Mouse (Mus musculus): ENCODE data around the gene Vwa1. TPM values are rescaled to one million over a fixed set of nuclear protein-coding genes. Genes with fewer than 3 reads are reported as not detected.
A peak's percentile ranks its signal among the peaks of the same experiment; 100 is the strongest.

The Vwa1 gene
- total and polyA plus RNA-seq, 3 experiments: 0.13 to 1.8 (median 0.15) TPM

DNA sequence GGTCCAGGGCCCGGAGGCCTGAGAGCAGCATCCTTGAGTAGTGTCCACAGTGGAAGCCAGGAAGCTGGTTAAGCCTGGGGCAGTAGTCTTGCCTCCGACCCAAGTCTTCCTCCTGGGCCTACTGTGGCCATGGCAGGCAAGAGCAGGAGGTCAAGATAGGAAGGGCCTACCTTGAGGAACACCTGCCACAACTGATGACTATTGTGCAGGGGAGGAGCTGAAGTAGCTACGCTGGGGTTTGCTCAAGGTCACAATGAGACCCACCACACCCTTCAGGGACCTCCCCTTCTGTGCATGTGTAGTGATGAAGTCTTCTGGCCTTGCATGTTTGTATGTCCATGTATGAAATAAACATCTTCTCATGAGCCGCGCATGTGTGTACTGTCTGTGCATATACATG lies 38.7 kb downstream of the Vwa1 start:
- peak overlapping the region; percentile 85; the same call in 1 of the 2 replicates for H3K9ac ChIP-seq (ENCODE audit: insufficient read depth, low read depth)
- peaks cover 8 to 31% of the 10 kb centered on the region in 2 experiments for H3K4me1 ChIP-seq (ENCODE audit: control insufficient read depth in 1 of 2, insufficient read depth in 2 of 2)
- dilution Hi-C loops (cut with MboI; ENCODE audit: extremely low pct_ligation_motif_present, extremely low pct_unique_long_range_greater_than_20kb, low sequenced_read_pairs): no loop called here
- H3K27me3 ChIP-seq (replicated peaks): no peaks in the 10 kb centered on the region
- H3K4me3 ChIP-seq (replicated peaks in 1 of 3; ENCODE audit: low read depth in 2 of 3, low read length in 2 of 3, poor library complexity in 1 of 3): peak overlapping the region; percentile 64 to 93 (median 68)
- no peak for DNase-seq (ENCODE audit: extremely low read depth)
- no peaks in the 10 kb centered on the region for H3K9me3 ChIP-seq (replicated peaks; ENCODE audit: low read length)
- in situ Hi-C loops (cut with MboI; ENCODE audit: low pct_ligation_motif_present, low pct_unique_long_range_greater_than_20kb, low sequenced_read_pairs): no loop called here
- peak overlapping the region; percentile 76 for H3K4me2 ChIP-seq (ENCODE audit: insufficient read depth, low read depth, poor library complexity, severe bottlenecking)
- TF ChIP-seq MXI1 (IDR thresholded peaks at IDR 0.05; ENCODE audit: low read depth, low read length) (no peak), E2F4 (IDR thresholded peaks at IDR 0.05; ENCODE audit: insufficient replicate concordance, low read depth, low read length) (no peak), KAT2A (IDR thresholded peaks at IDR 0.05; ENCODE audit: insufficient replicate concordance, low read length) (no peak)
- no peak overlapping the region for H3K27ac ChIP-seq (ENCODE audit: insufficient read depth, low read depth)
- H3K79me2 ChIP-seq (replicated peaks; ENCODE audit: control insufficient read depth, extremely low read depth, insufficient read depth, poor library complexity, severe bottlenecking): no peaks in the 10 kb centered on the region
- H3K36me3 ChIP-seq (replicated peaks in 1 of 2; ENCODE audit: control insufficient read depth in 1 of 2, insufficient read depth in 1 of 2, low read length in 1 of 2): peaks cover 46 to 66% of the 10 kb centered on the region in 2 experiments

DNA sequence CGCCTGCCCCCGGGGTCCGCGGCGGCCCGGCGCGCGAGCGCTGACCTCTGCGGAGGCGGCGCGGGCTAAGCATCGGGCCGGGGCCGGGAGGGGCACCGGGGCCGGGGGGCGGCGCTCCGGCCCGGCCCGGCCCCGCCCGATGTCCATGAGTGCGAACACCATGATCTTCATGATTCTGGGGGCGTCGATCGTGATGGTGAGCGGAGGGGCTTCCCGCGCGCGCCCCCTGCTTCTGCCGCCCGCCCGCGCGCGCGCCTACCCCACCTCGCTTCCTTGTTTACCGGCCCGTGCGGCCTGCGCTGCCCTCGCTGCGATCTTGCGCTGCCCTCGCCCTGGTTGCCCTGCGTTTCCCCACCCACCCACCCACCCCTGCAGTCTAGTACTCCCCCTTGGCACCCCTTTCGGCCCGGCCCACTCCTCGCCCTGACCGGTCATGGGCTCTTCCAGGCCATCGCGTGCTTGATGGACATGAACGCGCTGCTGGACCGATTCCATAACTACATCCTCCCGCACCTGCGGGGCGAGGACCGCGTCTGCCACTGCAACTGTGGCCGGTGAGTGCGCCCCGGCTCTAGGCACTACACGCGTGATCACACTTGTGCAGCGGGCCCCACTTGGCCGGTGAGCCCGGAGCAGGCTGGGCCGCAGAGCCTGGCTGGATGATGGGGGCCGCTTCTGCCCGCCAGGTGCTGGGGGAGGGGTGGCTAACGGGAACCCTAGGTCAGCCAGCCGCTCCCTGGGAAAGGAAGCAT lies 39.4 kb downstream of the Vwa1 start:
- peaks cover 42 to 65% of the 10 kb centered on the region in 2 experiments for H3K36me3 ChIP-seq (replicated peaks in 1 of 2; ENCODE audit: control insufficient read depth in 1 of 2, insufficient read depth in 1 of 2, low read length in 1 of 2)
- H3K4me1 ChIP-seq (ENCODE audit: control insufficient read depth in 1 of 2, insufficient read depth in 2 of 2): peaks cover 8 to 31% of the 10 kb centered on the region in 2 experiments
- H3K4me2 ChIP-seq (ENCODE audit: insufficient read depth, low read depth, poor library complexity, severe bottlenecking): peak overlapping the region; percentile 76
- no peak for DNase-seq (ENCODE audit: extremely low read depth)
- no peaks in the 10 kb centered on the region for H3K79me2 ChIP-seq (replicated peaks; ENCODE audit: control insufficient read depth, extremely low read depth, insufficient read depth, poor library complexity, severe bottlenecking)
- TF ChIP-seq GABPA (IDR thresholded peaks at IDR 0.05; ENCODE audit: insufficient replicate concordance, low read depth, low read length): no peak
- TF ChIP-seq SMC3 (IDR thresholded peaks at IDR 0.05; ENCODE audit: low read depth, low read length): no peak
- no peak for TF ChIP-seq MEF2A (IDR thresholded peaks at IDR 0.05; ENCODE audit: borderline replicate concordance, low read depth, low read length)
- TF ChIP-seq POLR2A (IDR thresholded peaks at IDR 0.05; ENCODE audit: low read depth, low read length): no peak
- TF ChIP-seq SIN3A (IDR thresholded peaks at IDR 0.05; ENCODE audit: low read length): no peak
- TF ChIP-seq TCF12 (IDR thresholded peaks at IDR 0.05; ENCODE audit: low read depth, low read length): 0 out of 2 replicates have a peak, but pooled peaks have one; percentile 28
- TF ChIP-seq NRF1 (IDR thresholded peaks at IDR 0.05; ENCODE audit: low read depth, low read length): no peak
- no peak for TF ChIP-seq ZC3H11A (IDR thresholded peaks at IDR 0.05; ENCODE audit: low read depth, low read length)
- TF ChIP-seq ZNF384 (IDR thresholded peaks at IDR 0.05; ENCODE audit: low read depth, low read length): no peak
- no peak for TF ChIP-seq MAZ (IDR thresholded peaks at IDR 0.05; ENCODE audit: low read depth, low read length)
- no peak for TF ChIP-seq USF2 (conservative IDR thresholded peaks at IDR 0.05; ENCODE audit: low read depth, low read length)
- no peak for TF ChIP-seq USF1 (IDR thresholded peaks at IDR 0.05; ENCODE audit: low read depth, low read length)
- 0 out of 2 replicates have a peak, but pooled peaks have one; percentile 13 for TF ChIP-seq CHD2 (IDR thresholded peaks at IDR 0.05; ENCODE audit: low read length)
- TF ChIP-seq EP300 (IDR thresholded peaks at IDR 0.05; ENCODE audit: low read length): no peak
- no peak for TF ChIP-seq MYC (IDR thresholded peaks at IDR 0.05; ENCODE audit: low read depth, low read length)
- no peak overlapping the region for H3K27ac ChIP-seq (ENCODE audit: insufficient read depth, low read depth)
- H3K9me3 ChIP-seq (replicated peaks; ENCODE audit: low read length): no peaks in the 10 kb centered on the region
- H3K9ac ChIP-seq (ENCODE audit: insufficient read depth, low read depth): peak overlapping the region; percentile 85
- no peaks in the 10 kb centered on the region for H3K27me3 ChIP-seq (replicated peaks)
- in situ Hi-C loops (cut with MboI; ENCODE audit: low pct_ligation_motif_present, low pct_unique_long_range_greater_than_20kb, low sequenced_read_pairs) (loop anchor here (5.0 kb wide), 1 partner anchor 32 kb away; no protein-coding TSS in a partner anchor), dilution Hi-C loops (cut with MboI; ENCODE audit: extremely low pct_ligation_motif_present, extremely low pct_unique_long_range_greater_than_20kb, low sequenced_read_pairs) (no loop called here)
- H3K4me3 ChIP-seq (replicated peaks in 1 of 3; ENCODE audit: low read depth in 2 of 3, low read length in 2 of 3, poor library complexity in 1 of 3): peak overlapping the region; percentile 64 to 93 (median 68)

All from CH12.LX (cell line).